Mouse (Mus musculus) cortical plate, adult 2 months (tissue): ENCODE results near the gene Cd4.

ENCODE experiments used
- CTCF ChIP-seq: fragments of 200-500 bp; IDR thresholded peaks from 2 replicates; pipeline ENCODE4 v1.5.1; 2011; ENCODE audit warnings: mild to moderate bottlenecking, control low read depth, low read length; ENCODE audit not compliant: insufficient read depth; ENCODE audit errors: extremely low read depth
- POLR2A ChIP-seq: fragments of 200-500 bp; IDR thresholded peaks from 2 replicates; pipeline ENCODE4 v1.6.1; 2011; ENCODE audit warnings: mild to moderate bottlenecking, low read length, control low read depth; ENCODE audit not compliant: insufficient read depth; ENCODE audit errors: extremely low read depth

GRCm38 (mm10) chr6:124900801-124901480 lies 12.9 kb upstream of the Cd4 start:
- no peak for TF ChIP-seq POLR2A
- TF ChIP-seq CTCF, result no peak
